Mouse (Mus musculus): ENCODE measurements around the gene Ccdc84. TPM values are rescaled to one million over a fixed set of nuclear protein-coding genes. Genes with fewer than 3 reads are reported as not detected.
"Not testable (repeated sequence)": the region's sequence is repeated elsewhere in the genome, so short reads cannot be mapped to it uniquely, and the experiment has no call there.

The Ccdc84 gene
- total RNA-seq, 2 experiments from 2014 or later, result 21.5 to 25.7 TPM

DNA sequence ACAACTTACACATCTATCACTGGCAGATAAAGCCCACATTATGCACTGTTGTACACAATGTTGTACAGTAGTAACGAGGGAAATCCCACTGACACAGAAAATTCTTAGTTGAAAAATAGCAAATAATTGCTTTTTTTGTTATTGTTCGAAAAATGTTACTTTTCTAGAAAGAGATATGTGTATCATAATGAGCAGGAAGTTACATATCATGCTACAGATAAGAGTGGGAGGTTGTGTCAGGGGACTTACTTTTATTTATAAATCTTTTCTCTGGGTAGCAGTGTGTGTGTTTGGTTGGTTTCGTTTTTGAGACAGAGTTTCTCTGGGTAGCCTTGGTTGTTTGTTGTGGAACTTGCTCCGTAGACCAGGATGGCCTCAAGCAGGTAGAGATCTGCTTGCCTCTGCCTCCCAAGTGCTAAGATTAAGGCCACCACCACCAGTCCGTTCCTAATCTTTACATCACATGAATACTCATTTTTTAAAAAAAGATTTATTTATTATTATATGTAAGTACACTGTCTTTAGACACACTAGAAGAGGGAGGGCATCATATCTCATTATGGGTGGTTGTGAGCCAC lies 40.1 kb downstream of the Ccdc84 start:
- peak overlapping the region; percentile 75 for H3K4me3 ChIP-seq
- TF ChIP-seq CTCF (conservative IDR thresholded peaks at IDR 0.05), result no peak
- peak overlapping the region; percentile 91 for H3K27ac ChIP-seq
- DNase-seq (ENCODE audit: low spot score in 2 of 2), result no peak

DNA sequence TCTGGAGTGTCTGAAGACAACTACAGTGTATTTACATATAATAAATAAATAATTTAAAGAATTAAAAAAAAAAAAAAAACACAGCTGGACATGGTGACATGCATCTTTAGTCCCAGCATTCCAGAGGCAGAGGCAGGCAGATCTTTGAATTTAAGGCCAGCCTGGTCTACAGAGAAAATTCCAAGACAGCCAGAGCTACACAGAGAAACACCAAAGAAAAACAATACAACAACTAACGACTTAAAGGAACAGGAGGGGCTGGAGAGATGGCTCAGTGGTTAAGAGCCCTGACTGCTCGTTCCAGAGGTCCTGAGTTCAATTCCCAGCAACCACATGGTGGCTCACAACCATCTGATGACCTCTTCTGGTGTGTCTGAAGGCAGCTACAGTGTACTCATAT lies 41.0 kb downstream of the Ccdc84 start:
- not testable (repeated sequence) for H3K4me3 ChIP-seq; DNase-seq (ENCODE audit: low spot score in 2 of 2); H3K27ac ChIP-seq

DNA sequence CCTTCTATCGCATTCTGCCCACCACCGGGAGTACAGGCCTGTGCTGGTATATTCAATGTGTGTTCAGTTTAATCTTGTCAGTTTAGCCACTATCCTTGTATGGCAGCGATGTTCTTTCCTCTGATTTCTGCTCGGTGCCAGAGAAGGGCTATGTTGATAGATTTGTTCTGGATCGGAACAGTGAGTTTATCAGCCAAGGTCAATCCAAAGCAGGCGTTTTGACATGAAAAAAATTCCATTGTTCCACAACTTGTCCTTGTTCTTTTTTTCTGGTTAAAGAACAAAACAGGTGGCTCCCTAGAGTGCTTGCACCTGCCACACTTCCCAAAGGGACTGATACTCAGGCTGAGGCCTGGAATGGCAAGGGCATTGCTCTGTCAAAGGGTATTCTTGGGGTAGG lies 42.2 kb downstream of the Ccdc84 start:
- Histone ChIP-seq H3K4me3 (no peak overlapping the region), H3K27ac (no peak overlapping the region)
- no peak for TF ChIP-seq CTCF (conservative IDR thresholded peaks at IDR 0.05)
- no peak for DNase-seq (ENCODE audit: low spot score in 2 of 2)

DNA sequence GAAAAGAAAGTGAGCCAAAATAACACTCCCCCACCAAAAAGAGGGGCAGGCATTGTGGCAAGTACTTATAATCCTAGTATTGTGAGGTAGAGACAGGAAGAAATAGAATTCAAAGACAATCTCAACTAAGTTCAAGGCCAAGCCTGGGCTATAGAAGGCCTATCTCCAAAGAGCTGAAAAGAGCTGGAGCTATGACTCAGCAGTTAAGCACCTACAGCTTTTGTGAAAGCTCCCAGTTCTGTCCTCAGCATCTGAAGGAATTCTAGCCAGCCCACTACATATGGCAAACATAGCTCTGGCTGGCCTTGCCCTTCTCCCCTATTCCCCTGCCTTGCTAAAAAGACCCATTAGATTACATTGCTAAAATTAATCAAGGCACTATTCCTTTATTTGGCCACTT lies 45.0 kb downstream of the Ccdc84 start:
- Histone ChIP-seq H3K27ac (no peak overlapping the region), H3K4me3 (no peak overlapping the region)
- no peak for TF ChIP-seq CTCF (conservative IDR thresholded peaks at IDR 0.05)
- DNase-seq (ENCODE audit: low spot score in 2 of 2), result no peak

DNA sequence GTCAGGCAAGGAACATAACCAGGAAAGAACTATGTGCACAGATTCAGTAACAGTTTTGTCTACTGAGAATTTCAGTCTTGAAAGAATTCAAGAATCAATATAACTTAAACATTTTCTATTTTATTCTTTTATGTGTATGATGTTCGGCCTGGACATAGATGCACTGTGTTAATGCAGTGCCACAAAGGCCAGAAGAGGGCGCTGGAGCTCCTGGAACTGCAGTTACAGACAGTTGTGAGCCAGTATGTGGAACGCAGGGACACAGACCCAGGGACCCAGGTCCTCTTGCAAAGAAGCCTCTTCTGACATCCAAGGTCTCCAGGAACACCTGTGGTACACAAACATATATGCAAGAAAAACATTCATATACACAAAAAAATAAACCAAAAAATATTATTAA lies 53.9 kb downstream of the Ccdc84 start:
- DNase-seq (ENCODE audit: low spot score in 2 of 2), result no peak

DNA sequence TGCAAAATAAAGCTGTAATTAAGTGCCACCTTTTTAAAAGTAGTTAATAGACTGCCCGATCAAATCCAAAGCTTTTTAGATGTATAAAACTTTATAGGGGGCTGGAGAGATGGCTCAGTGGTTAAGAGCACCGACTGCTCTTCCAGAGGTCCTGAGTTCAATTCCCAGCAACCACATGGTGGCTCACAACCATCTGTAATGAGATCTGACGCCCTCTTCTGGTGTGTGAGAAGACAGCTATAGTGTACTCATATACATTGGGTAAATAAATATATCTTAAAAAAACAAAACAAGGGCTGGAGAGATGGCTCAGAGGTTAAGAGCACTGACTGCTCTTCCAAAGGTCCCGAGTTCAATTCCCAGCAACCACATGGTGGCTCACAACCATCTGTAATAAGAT lies 56.4 kb downstream of the Ccdc84 start:
- peak overlapping the region; percentile 98 for H3K4me3 ChIP-seq
- not testable (repeated sequence) for DNase-seq (ENCODE audit: low spot score in 2 of 2)
- H3K27ac ChIP-seq, result peak overlapping the region; percentile 94
- TF ChIP-seq CTCF (conservative IDR thresholded peaks at IDR 0.05), result peak; percentile 17; the same call in 1 of the 2 replicates

More for the DNA sequence above, 53.9 kb downstream of the Ccdc84 start:
- Histone ChIP-seq H3K4me3 (no peak overlapping the region), H3K27ac (no peak overlapping the region)
- TF ChIP-seq CTCF (conservative IDR thresholded peaks at IDR 0.05), result peak; percentile 70

DNA sequence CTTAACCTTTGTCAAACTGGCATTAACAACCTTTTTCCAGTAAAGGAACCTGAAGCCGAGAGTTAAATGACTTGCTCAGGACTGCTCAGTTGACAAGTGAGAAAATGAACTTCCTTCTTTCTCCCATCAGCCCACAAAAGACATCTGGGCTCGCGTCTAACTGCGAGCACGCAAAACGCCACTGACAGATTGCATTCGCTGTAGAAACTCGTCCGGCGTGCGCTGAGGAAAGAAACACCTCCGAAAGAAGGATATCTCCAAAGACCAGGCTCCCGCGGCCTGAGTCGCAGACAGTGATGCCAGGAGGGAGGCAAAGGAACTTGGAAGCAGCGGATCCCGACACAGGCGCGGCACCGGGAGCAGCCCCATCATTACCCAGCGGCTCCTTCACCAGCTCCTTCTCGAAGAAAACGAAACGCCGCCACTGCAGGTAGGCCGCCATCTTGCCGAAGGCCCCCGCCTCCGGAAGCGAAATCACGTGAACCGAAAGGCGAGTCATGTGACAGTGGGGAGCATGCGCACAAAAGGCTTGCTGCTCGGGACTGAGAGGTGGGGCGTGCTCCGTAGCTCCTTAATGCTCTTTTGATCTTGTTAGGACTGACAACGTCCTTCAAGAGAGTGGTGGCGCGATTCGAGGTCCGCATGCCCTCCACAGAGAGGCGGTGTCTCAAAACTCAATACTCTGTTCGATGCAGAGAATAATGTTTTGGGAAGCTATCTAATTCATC lies 57.0 kb downstream of the Ccdc84 start, which contains the start of gene Vps11:
TSS of gene Vps11 (minus strand) at position 481 of the 728 bp plus-strand sequence.
- TF ChIP-seq CTCF (conservative IDR thresholded peaks at IDR 0.05), result no peak
- DNase-seq (ENCODE audit: low spot score in 2 of 2), result peak; percentile 93 to 94
- Histone ChIP-seq H3K27ac (peak within 1 kb of the TSS; percentile 94), H3K4me3 (peak within 1 kb of the TSS; percentile 98)

Small RNA genes within 50 kb of the gene (microRNA-seq; reads per million reads assigned to microRNA genes)
- gene Mir7085, result 0.32 to 2.4 reads per million in 2 experiments

Other genes with a start within 250 kb of the Ccdc84 start
- gene Cbl, start 184.5 kb downstream of the Ccdc84 start, total RNA-seq (2021), result 10 to 100 TPM; 61.7 to 66.5 TPM
- gene Ccdc153, start 177.9 kb downstream of the Ccdc84 start, total RNA-seq (2021), result 1 to 10 TPM; 3.6 to 4.1 TPM
- 1 to 10 TPM; 1.1 to 1.5 TPM for gene Pdzd3, start 167.1 kb downstream of the Ccdc84 start, total RNA-seq (2021)
- gene Nlrx1, start 150.0 kb downstream of the Ccdc84 start, total RNA-seq (2021), result 10 to 100 TPM; 11.6 to 13.9 TPM
- gene Abcg4, start 130.0 kb downstream of the Ccdc84 start, total RNA-seq (2021), result 10 to 100 TPM; 67.9 to 71.4 TPM
- gene Hinfp, start 112.9 kb downstream of the Ccdc84 start, total RNA-seq (2021), result 10 to 100 TPM; 26.0 to 36.9 TPM
- 100 to 1,000 TPM; 186 to 206 TPM for gene C2cd2l, start 98.3 kb downstream of the Ccdc84 start, total RNA-seq (2021)
- 10 to 100 TPM; 14.5 to 15.3 TPM for gene Dpagt1, start 92.5 kb downstream of the Ccdc84 start, total RNA-seq (2021)
- 10 to 100 TPM; 42.5 to 44.2 TPM for gene H2afx, start 83.9 kb downstream of the Ccdc84 start, total RNA-seq (2021)
- 10 to 100 TPM; 21.9 to 22.1 TPM for gene Hmbs, start 74.3 kb downstream of the Ccdc84 start, total RNA-seq (2021)
- 10 to 100 TPM; 54.7 to 55.7 TPM for gene Vps11, start 56.9 kb downstream of the Ccdc84 start, total RNA-seq (2021)
- 100 to 1,000 TPM; 113 to 127 TPM for gene Hyou1, start 39.1 kb downstream of the Ccdc84 start, total RNA-seq (2021)
- 10 to 100 TPM; 29.5 to 30.2 TPM for gene Slc37a4, start 21.7 kb downstream of the Ccdc84 start, total RNA-seq (2021)
- 100 to 1,000 TPM; 710 to 726 TPM for gene Rps25, start 11.4 kb downstream of the Ccdc84 start, total RNA-seq (2021)
- gene Trappc4, start 11.0 kb downstream of the Ccdc84 start, total RNA-seq (2021), result 10 to 100 TPM; 63.9 to 75.2 TPM
- gene Foxr1, start 22.6 kb upstream of the Ccdc84 start, total RNA-seq (2021), result not detected
- gene Upk2, start 36.4 kb upstream of the Ccdc84 start, total RNA-seq (2021), result not detected
- 10 to 100 TPM; 68.4 to 76.9 TPM for gene Bcl9l, start 64.3 kb upstream of the Ccdc84 start, total RNA-seq (2021)
- gene Cxcr5, start 143.3 kb upstream of the Ccdc84 start, total RNA-seq (2021), result not detected
- 100 to 1,000 TPM; 132 to 135 TPM for gene Ddx6, start 186.3 kb upstream of the Ccdc84 start, total RNA-seq (2021)

All from layer of hippocampus, adult 2 months (tissue).